Mouse (Mus musculus): ENCODE data around the gene Akap11.

GRCm38 (mm10) chr14:78500578-78500977, 36.0 kb downstream of the Akap11 start:
- TF ChIP-seq CTCF (IDR thresholded peaks at IDR 0.05; ENCODE audit: borderline replicate concordance, extremely low read depth, insufficient read depth, insufficient read length) (0 out of 2 replicates have a peak, but pooled peaks have one; percentile 4), POLR2A (IDR thresholded peaks at IDR 0.05; ENCODE audit: borderline replicate concordance, extremely low read depth, insufficient read depth, insufficient read length, poor library complexity, severe bottlenecking) (no peak)

Measured in brain, embryonic 14.5 days (tissue).